Mouse (Mus musculus) hindbrain, embryonic 10.5 days (tissue): ENCODE measurements around the gene Olfr316. TPM values are rescaled to one million over a fixed set of nuclear protein-coding genes. Genes with fewer than 3 reads are reported as not detected.

Experiments
- DNase-seq: peaks from one replicate; pipeline ENCODE4 v3.0.0-alpha.2; 2017; ENCODE audit warnings: low spot score
- H3K27ac ChIP-seq: fragments of 300-500 bp; sonication (generic); 2 replicates; pipeline ENCODE4 v1.5.1; 2016; ENCODE audit warnings: mild to moderate bottlenecking, moderate library complexity
- H3K27me3 ChIP-seq: fragments of 300-500 bp; sonication (generic); 2 replicates; pipeline ENCODE4 v1.6.1; 2016; ENCODE audit warnings: mild to moderate bottlenecking; ENCODE audit not compliant: poor library complexity, insufficient read depth, severe bottlenecking
- H3K36me3 ChIP-seq: fragments of 300-500 bp; sonication (generic); 2 replicates; pipeline ENCODE4 v1.6.1; 2016; ENCODE audit warnings: mild to moderate bottlenecking, moderate library complexity
- H3K4me1 ChIP-seq: fragments of 300-500 bp; sonication (generic); replicated peaks from 2 replicates; pipeline ENCODE4 v1.6.1; 2016; ENCODE audit warnings: mild to moderate bottlenecking
- H3K4me3 ChIP-seq: fragments of 300-500 bp; sonication (generic); 2 replicates; pipeline ENCODE4 v1.5.1; 2016; ENCODE audit warnings: mild to moderate bottlenecking, moderate library complexity
- H3K9me3 ChIP-seq: fragments of 300-500 bp; sonication (generic); 2 replicates; pipeline ENCODE4 v1.6.1; 2016; ENCODE audit warnings: mild to moderate bottlenecking, moderate library complexity
- WGBS: fragments of 180-500 bp; shearing (Covaris S2); methylation state at CpG from one replicate; pipeline ENCODE4 v1.1.7; 2016; 5-methylcytosine and 5-hydroxymethylcytosine counted together
- polyA plus RNA-seq: library from polyadenylated mRNA; unstranded; fragments of >200 nt; fragmentation: Nextera tagmentation; extraction: Ambion mirVana; gene quantifications from 2 replicates; pipeline ENCODE4 v1.2.1, GENCODE M21; 2016

Olfr316 gene
- polyA plus RNA-seq, 1 experiment from 2014 or later: not detected

GRCm38 (mm10) chr11:58788346-58788745, 35.8 kb downstream of the Olfr316 start:
- no peaks in the 10 kb centered on the region for H3K27me3 ChIP-seq
- H3K4me1 ChIP-seq: peaks cover 8% of the 10 kb centered on the region
- DNase-seq: no peak
- no peak overlapping the region for H3K27ac ChIP-seq
- no peaks in the 10 kb centered on the region for H3K9me3 ChIP-seq
- H3K4me3 ChIP-seq: no peak overlapping the region
- 83% methylated on average over 8 of the region's 8 CpGs for WGBS
- no peaks in the 10 kb centered on the region for H3K36me3 ChIP-seq

DNA sequence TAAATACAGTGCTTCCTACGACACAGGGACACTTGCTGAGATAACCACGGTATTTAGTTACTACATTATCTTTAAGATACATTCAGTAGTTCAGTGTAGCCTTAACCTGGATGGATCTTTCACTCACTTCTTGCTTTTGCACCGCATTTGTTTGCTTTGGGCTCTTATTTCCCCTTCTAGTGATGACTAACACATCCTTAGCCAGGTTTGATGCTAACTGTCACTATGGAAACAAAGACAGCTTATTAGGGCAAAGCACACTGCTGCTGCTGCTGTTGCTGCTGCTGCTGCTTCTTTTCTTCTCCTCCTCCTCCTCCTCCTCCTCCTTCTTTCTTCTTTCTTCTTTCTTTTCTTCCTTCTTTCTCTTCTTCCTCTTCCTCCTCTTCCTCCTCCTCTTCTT, 37.0 kb downstream of the Olfr316 start:
- no peaks in the 10 kb centered on the region for H3K9me3 ChIP-seq
- WGBS: 28% methylated on average over 3 of the region's 3 CpGs
- no peak overlapping the region for H3K4me3 ChIP-seq
- DNase-seq: no peak
- H3K36me3 ChIP-seq: no peaks in the 10 kb centered on the region
- no peak overlapping the region for H3K27ac ChIP-seq
- H3K4me1 ChIP-seq: peaks cover 8% of the 10 kb centered on the region
- no peaks in the 10 kb centered on the region for H3K27me3 ChIP-seq

- no peaks in the 10 kb centered on the region for H3K27me3 ChIP-seq
- no peak for DNase-seq
- no peaks in the 10 kb centered on the region for H3K36me3 ChIP-seq
- H3K27ac ChIP-seq: no peak overlapping the region
- H3K9me3 ChIP-seq: no peaks in the 10 kb centered on the region
- WGBS: 67% methylated on average over 2 of the region's 2 CpGs
- no peak overlapping the region for H3K4me3 ChIP-seq
- H3K4me1 ChIP-seq: peaks cover 8% of the 10 kb centered on the region
These were observed 37.5 kb downstream of the Olfr316 start for GRCm38 (mm10) chr11:58790053-58790452.

- no peak for DNase-seq
- Histone ChIP-seq H3K4me3 (no peak overlapping the region), H3K4me1 (peaks cover 8% of the 10 kb centered on the region), H3K27me3 (no peaks in the 10 kb centered on the region), H3K27ac (no peak overlapping the region), H3K9me3 (no peaks in the 10 kb centered on the region), H3K36me3 (no peaks in the 10 kb centered on the region)
- WGBS: 87% methylated on average over 6 of the region's 6 CpGs
These were observed 38.1 kb downstream of the Olfr316 start for GRCm38 (mm10) chr11:58790646-58791045.

GRCm38 (mm10) chr11:58795856-58796255, 43.3 kb downstream of the Olfr316 start:
- Histone ChIP-seq H3K27ac (no peak overlapping the region), H3K9me3 (no peaks in the 10 kb centered on the region), H3K4me1 (no peaks in the 10 kb centered on the region), H3K27me3 (no peaks in the 10 kb centered on the region), H3K4me3 (no peak overlapping the region), H3K36me3 (no peaks in the 10 kb centered on the region)
- no peak for DNase-seq
- WGBS: 92% methylated on average over 2 of the region's 2 CpGs

DNA sequence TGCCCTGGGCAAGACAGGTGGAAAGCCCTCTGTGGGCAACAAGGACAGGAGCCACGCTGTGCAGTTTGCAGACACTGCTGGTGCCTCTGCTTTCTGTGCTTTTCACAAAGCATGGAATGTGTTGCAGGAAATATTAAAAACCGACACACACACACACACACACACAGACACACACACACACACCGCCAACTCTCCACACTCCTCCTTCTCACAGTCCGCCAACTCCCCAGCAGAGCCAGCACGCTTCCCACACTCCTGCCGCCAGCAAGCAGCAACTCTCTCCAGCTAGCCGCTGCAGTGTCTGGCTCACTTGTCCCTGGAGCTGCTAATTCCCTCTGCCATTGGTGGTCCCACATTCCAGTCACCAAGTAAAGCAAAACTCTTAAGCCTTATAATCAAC, 44.3 kb downstream of the Olfr316 start:
- Histone ChIP-seq H3K4me3 (no peak overlapping the region), H3K36me3 (no peaks in the 10 kb centered on the region), H3K27me3 (no peaks in the 10 kb centered on the region), H3K27ac (no peak overlapping the region), H3K4me1 (peaks cover 9% of the 10 kb centered on the region), H3K9me3 (no peaks in the 10 kb centered on the region)
- 78% methylated on average over 7 of the region's 7 CpGs for WGBS
- DNase-seq: no peak

GRCm38 (mm10) chr11:58799747-58800146, 47.2 kb downstream of the Olfr316 start:
- H3K36me3 ChIP-seq: no peaks in the 10 kb centered on the region
- H3K27me3 ChIP-seq: no peaks in the 10 kb centered on the region
- DNase-seq: no peak
- H3K27ac ChIP-seq: no peak overlapping the region
- H3K4me1 ChIP-seq: peaks cover 16% of the 10 kb centered on the region
- no peak overlapping the region for H3K4me3 ChIP-seq
- no peaks in the 10 kb centered on the region for H3K9me3 ChIP-seq
- WGBS: 82% methylated on average over 5 of the region's 5 CpGs

- H3K27ac ChIP-seq: peak within 1 kb of the TSS; percentile 59
- peaks cover 16% of the 10 kb centered on the region for H3K4me1 ChIP-seq
- no peaks in the 10 kb centered on the region for H3K9me3 ChIP-seq
- H3K27me3 ChIP-seq: no peaks in the 10 kb centered on the region
- 38% methylated on average over 14 of the region's 14 CpGs for WGBS
- DNase-seq: peak; percentile 64
- H3K36me3 ChIP-seq: no peaks in the 10 kb centered on the region
- 0 out of 2 replicates have a peak within 1 kb of the TSS, but pooled peaks have one; percentile 23 for H3K4me3 ChIP-seq
These were observed 49.2 kb downstream of the Olfr316 start, which contains the start of gene Fam183b for GRCm38 (mm10) chr11:58801558-58802228. Gene Fam183b (minus strand): TSS chr11:58801960.

DNA sequence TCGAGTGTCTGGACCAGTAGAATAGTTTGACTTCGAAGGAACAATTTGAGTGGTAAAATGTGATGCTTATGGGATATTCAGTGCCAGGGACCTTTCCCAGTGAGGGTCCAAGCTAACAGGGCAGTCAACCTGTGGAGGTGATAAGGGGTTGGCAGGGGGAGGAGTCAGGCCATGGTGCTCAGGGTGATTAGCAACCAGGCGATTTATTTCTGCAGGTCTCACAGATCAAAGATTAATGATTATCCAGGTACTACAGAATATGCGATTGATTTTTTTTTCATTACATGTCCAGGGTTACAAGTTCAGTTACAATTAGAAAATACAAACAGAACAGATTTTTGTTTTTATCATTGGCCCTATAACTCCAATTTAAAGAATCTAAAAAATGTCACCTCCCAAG, 51.3 kb downstream of the Olfr316 start:
- Histone ChIP-seq H3K4me1 (peaks cover 16% of the 10 kb centered on the region), H3K36me3 (no peaks in the 10 kb centered on the region), H3K4me3 (no peak overlapping the region), H3K27ac (no peak overlapping the region), H3K27me3 (no peaks in the 10 kb centered on the region), H3K9me3 (no peaks in the 10 kb centered on the region)
- WGBS: 81% methylated on average over 4 of the region's 4 CpGs
- no peak for DNase-seq

DNA sequence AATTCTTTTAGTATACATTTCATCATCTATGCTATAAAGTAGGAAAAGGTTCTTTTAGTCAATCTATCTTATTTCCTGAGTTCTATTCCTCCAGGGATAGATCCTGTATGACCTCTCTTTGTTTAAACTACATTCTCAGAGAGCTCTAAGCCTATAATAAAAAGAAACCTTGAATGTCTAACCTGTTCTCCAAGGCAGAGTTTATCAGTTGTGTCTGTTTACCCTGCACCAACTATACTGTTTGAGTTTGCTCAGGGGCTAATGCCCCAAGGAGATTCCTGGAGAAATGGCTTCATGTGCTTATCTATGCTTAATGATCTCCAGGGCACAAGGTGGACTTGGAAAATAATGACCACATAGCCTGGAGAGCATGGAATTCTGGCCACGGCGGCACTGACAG, 51.9 kb downstream of the Olfr316 start:
- WGBS: 93% methylated on average over 2 of the region's 2 CpGs
- H3K9me3 ChIP-seq: no peaks in the 10 kb centered on the region
- H3K4me3 ChIP-seq: no peak overlapping the region
- H3K4me1 ChIP-seq: peaks cover 16% of the 10 kb centered on the region
- no peaks in the 10 kb centered on the region for H3K27me3 ChIP-seq
- H3K27ac ChIP-seq: no peak overlapping the region
- DNase-seq: no peak
- no peaks in the 10 kb centered on the region for H3K36me3 ChIP-seq

Other genes starting within 250 kb of the Olfr316 start
- gene Olfr330, start 217.9 kb upstream of the Olfr316 start, polyA plus RNA-seq: not detected in 2 replicates
- not detected in 2 replicates for gene Olfr329-ps, start 206.3 kb upstream of the Olfr316 start, polyA plus RNA-seq
- not detected in 2 replicates for gene Olfr328, start 197.1 kb upstream of the Olfr316 start, polyA plus RNA-seq
- gene Olfr224, start 182.2 kb upstream of the Olfr316 start, polyA plus RNA-seq: not detected in 2 replicates
- not detected in 2 replicates for gene Olfr325, start 175.0 kb upstream of the Olfr316 start, polyA plus RNA-seq
- gene Olfr324, start 157.6 kb upstream of the Olfr316 start, polyA plus RNA-seq: not detected in 2 replicates
- not detected in 2 replicates for gene 2210407C18Rik, start 136.7 kb upstream of the Olfr316 start, polyA plus RNA-seq
- not detected in 2 replicates for gene Olfr323, start 122.2 kb upstream of the Olfr316 start, polyA plus RNA-seq
- gene Trim58, start 112.3 kb upstream of the Olfr316 start, polyA plus RNA-seq: 0.54 and 0.60 TPM in 2 replicates
- not detected in 2 replicates for gene Olfr322, start 94.0 kb upstream of the Olfr316 start, polyA plus RNA-seq
- not detected in 2 replicates for gene Olfr320, start 71.6 kb upstream of the Olfr316 start, polyA plus RNA-seq
- gene Olfr319, start 53.6 kb upstream of the Olfr316 start, polyA plus RNA-seq: not detected in 2 replicates
- not detected in 2 replicates for gene Olfr318, start 28.7 kb upstream of the Olfr316 start, polyA plus RNA-seq
- gene Olfr317, start 13.5 kb upstream of the Olfr316 start, polyA plus RNA-seq: not detected in 2 replicates
- gene Olfr315, start 20.5 kb downstream of the Olfr316 start, polyA plus RNA-seq: not detected in 2 replicates
- not detected in 2 replicates for gene Olfr314, start 30.2 kb downstream of the Olfr316 start, polyA plus RNA-seq
- gene Fam183b, start 49.2 kb downstream of the Olfr316 start, polyA plus RNA-seq: 8.4 and 19.1 TPM in 2 replicates
- not detected in 2 replicates for gene Olfr313, start 62.3 kb downstream of the Olfr316 start, polyA plus RNA-seq
- not detected in 2 replicates for gene Olfr312, start 76.5 kb downstream of the Olfr316 start, polyA plus RNA-seq
- gene Olfr311, start 86.5 kb downstream of the Olfr316 start, polyA plus RNA-seq: not detected in 2 replicates
- gene Gm12258, start 94.4 kb downstream of the Olfr316 start, polyA plus RNA-seq: 10.0 and 12.0 TPM in 2 replicates
- 11.3 and 12.4 TPM in 2 replicates for gene 2810021J22Rik, start 114.5 kb downstream of the Olfr316 start, polyA plus RNA-seq
- 4.3 and 4.7 TPM in 2 replicates for gene Zfp39, start 151.5 kb downstream of the Olfr316 start, polyA plus RNA-seq
- gene Btnl10, start 165.2 kb downstream of the Olfr316 start, polyA plus RNA-seq: 0.05 TPM in 1 of 2 replicates, not detected in the other
- 297 and 381 TPM in 2 replicates for gene Rnf187, start 186.2 kb downstream of the Olfr316 start, polyA plus RNA-seq
- gene Hist3h2ba, start 196.2 kb downstream of the Olfr316 start, polyA plus RNA-seq: 39.0 and 115 TPM in 2 replicates
- gene Hist3h2a, start 202.0 kb downstream of the Olfr316 start, polyA plus RNA-seq: 25.4 and 49.0 TPM in 2 replicates
- gene Trim17, start 202.0 kb downstream of the Olfr316 start, polyA plus RNA-seq: 0.41 and 0.85 TPM in 2 replicates
- 18.8 and 20.2 TPM in 2 replicates for gene Trim11, start 225.4 kb downstream of the Olfr316 start, polyA plus RNA-seq